Mouse (Mus musculus): ENCODE results near the gene Kcnh1. TPM values are rescaled to one million over a fixed set of nuclear protein-coding genes. Genes with fewer than 3 reads are reported as not detected.

Kcnh1 gene
- polyA plus RNA-seq, 1 experiment from 2014 or later = 0.40 TPM

GRCm38 (mm10) chr1:192537169-192537568 lies 346.6 kb downstream of the Kcnh1 start:
- Histone ChIP-seq H3K36me3 (ENCODE audit: control insufficient read depth, insufficient read depth, low read length) (no peaks in the 10 kb centered on the region), H3K4me1 (replicated peaks; ENCODE audit: control insufficient read depth, insufficient read depth, low read length) (no peaks in the 10 kb centered on the region), H3K4me2 (replicated peaks; ENCODE audit: low read depth, low read length) (no peak overlapping the region), H3K4me3 (ENCODE audit: low read depth, low read length) (no peak overlapping the region), H3K27me3 (ENCODE audit: control insufficient read depth, insufficient read depth, low read length) (no peaks in the 10 kb centered on the region), H3K27ac (ENCODE audit: low read depth, low read length) (no peak overlapping the region), H3K9me3 (ENCODE audit: control insufficient read depth, low read length) (no peaks in the 10 kb centered on the region), H3K9ac (ENCODE audit: low read depth, low read length) (no peak overlapping the region)
- ATAC-seq (ENCODE audit: low FRiP score) = no peak
- no peak for DNase-seq (ENCODE audit: low spot score)
- 72% methylated on average over 7 of the region's 7 CpGs for WGBS

GRCm38 (mm10) chr1:192542093-192542492 lies 351.5 kb downstream of the Kcnh1 start:
- 79% methylated on average over 2 of the region's 2 CpGs for WGBS
- Histone ChIP-seq H3K27ac (ENCODE audit: low read depth, low read length) (no peak overlapping the region), H3K9me3 (ENCODE audit: control insufficient read depth, low read length) (no peaks in the 10 kb centered on the region), H3K4me2 (replicated peaks; ENCODE audit: low read depth, low read length) (no peak overlapping the region), H3K4me1 (replicated peaks; ENCODE audit: control insufficient read depth, insufficient read depth, low read length) (no peaks in the 10 kb centered on the region; the same call in 1 of the 2 replicates), H3K4me3 (ENCODE audit: low read depth, low read length) (no peak overlapping the region), H3K27me3 (ENCODE audit: control insufficient read depth, insufficient read depth, low read length) (no peaks in the 10 kb centered on the region), H3K9ac (ENCODE audit: low read depth, low read length) (no peak overlapping the region), H3K36me3 (ENCODE audit: control insufficient read depth, insufficient read depth, low read length) (no peaks in the 10 kb centered on the region)
- DNase-seq (ENCODE audit: low spot score) (no peak), ATAC-seq (ENCODE audit: low FRiP score) (no peak)

- H3K9ac ChIP-seq (ENCODE audit: low read depth, low read length) = no peak overlapping the region
- no peak overlapping the region for H3K4me3 ChIP-seq (ENCODE audit: low read depth, low read length)
- ATAC-seq (ENCODE audit: low FRiP score) = no peak
- H3K9me3 ChIP-seq (ENCODE audit: control insufficient read depth, low read length) = no peaks in the 10 kb centered on the region
- H3K4me1 ChIP-seq (replicated peaks; ENCODE audit: control insufficient read depth, insufficient read depth, low read length) = no peaks in the 10 kb centered on the region; the same call in 1 of the 2 replicates
- H3K4me2 ChIP-seq (replicated peaks; ENCODE audit: low read depth, low read length) = no peak overlapping the region
- WGBS = 85% methylated on average over 4 of the region's 4 CpGs
- no peaks in the 10 kb centered on the region for H3K27me3 ChIP-seq (ENCODE audit: control insufficient read depth, insufficient read depth, low read length)
- no peak for DNase-seq (ENCODE audit: low spot score)
- no peak overlapping the region for H3K27ac ChIP-seq (ENCODE audit: low read depth, low read length)
- H3K36me3 ChIP-seq (ENCODE audit: control insufficient read depth, insufficient read depth, low read length) = no peaks in the 10 kb centered on the region
Observed at GRCm38 (mm10) chr1:192543686-192544085, 353.1 kb downstream of the Kcnh1 start.

- peak; percentile 65; the same call in 1 of the 2 replicates for ATAC-seq (ENCODE audit: low FRiP score)
- WGBS = 67% methylated on average over 9 of the region's 9 CpGs
- no peaks in the 10 kb centered on the region for H3K27me3 ChIP-seq (ENCODE audit: control insufficient read depth, insufficient read depth, low read length)
Observed at GRCm38 (mm10) chr1:192544091-192544490, 353.5 kb downstream of the Kcnh1 start.

GRCm38 (mm10) chr1:192544901-192545300 lies 354.3 kb downstream of the Kcnh1 start:
- no peak for ATAC-seq (ENCODE audit: low FRiP score)
- Histone ChIP-seq H3K9me3 (ENCODE audit: control insufficient read depth, low read length) (no peaks in the 10 kb centered on the region), H3K4me3 (ENCODE audit: low read depth, low read length) (no peak overlapping the region), H3K4me1 (replicated peaks; ENCODE audit: control insufficient read depth, insufficient read depth, low read length) (no peaks in the 10 kb centered on the region; the same call in 1 of the 2 replicates), H3K27me3 (ENCODE audit: control insufficient read depth, insufficient read depth, low read length) (no peaks in the 10 kb centered on the region), H3K9ac (ENCODE audit: low read depth, low read length) (no peak overlapping the region), H3K27ac (ENCODE audit: low read depth, low read length) (no peak overlapping the region), H3K4me2 (replicated peaks; ENCODE audit: low read depth, low read length) (no peak overlapping the region), H3K36me3 (ENCODE audit: control insufficient read depth, insufficient read depth, low read length) (no peaks in the 10 kb centered on the region)
- 50% methylated on average over 7 of the region's 7 CpGs for WGBS
- no peak for DNase-seq (ENCODE audit: low spot score)

More at GRCm38 (mm10) chr1:192544091-192544490, 353.5 kb downstream of the Kcnh1 start:
- Histone ChIP-seq H3K4me2 (replicated peaks; ENCODE audit: low read depth, low read length) (no peak overlapping the region), H3K4me1 (replicated peaks; ENCODE audit: control insufficient read depth, insufficient read depth, low read length) (no peaks in the 10 kb centered on the region; the same call in 1 of the 2 replicates), H3K36me3 (ENCODE audit: control insufficient read depth, insufficient read depth, low read length) (no peaks in the 10 kb centered on the region), H3K9ac (ENCODE audit: low read depth, low read length) (no peak overlapping the region; the same call in 1 of the 2 replicates), H3K9me3 (ENCODE audit: control insufficient read depth, low read length) (no peaks in the 10 kb centered on the region), H3K27ac (ENCODE audit: low read depth, low read length) (no peak overlapping the region), H3K4me3 (ENCODE audit: low read depth, low read length) (no peak overlapping the region)
- no peak for DNase-seq (ENCODE audit: low spot score)

- H3K27ac ChIP-seq (ENCODE audit: low read depth, low read length) = no peak overlapping the region
- 43% methylated on average over 1 of the region's 1 CpGs for WGBS
- H3K36me3 ChIP-seq (ENCODE audit: control insufficient read depth, insufficient read depth, low read length) = no peaks in the 10 kb centered on the region
- H3K4me1 ChIP-seq (replicated peaks; ENCODE audit: control insufficient read depth, insufficient read depth, low read length) = no peaks in the 10 kb centered on the region; the same call in 1 of the 2 replicates
- no peak overlapping the region for H3K4me2 ChIP-seq (replicated peaks; ENCODE audit: low read depth, low read length)
- H3K9me3 ChIP-seq (ENCODE audit: control insufficient read depth, low read length) = no peaks in the 10 kb centered on the region
- ATAC-seq (ENCODE audit: low FRiP score) (no peak), DNase-seq (ENCODE audit: low spot score) (no peak)
- no peak overlapping the region for H3K4me3 ChIP-seq (ENCODE audit: low read depth, low read length)
- H3K9ac ChIP-seq (ENCODE audit: low read depth, low read length) = no peak overlapping the region
- no peaks in the 10 kb centered on the region for H3K27me3 ChIP-seq (ENCODE audit: control insufficient read depth, insufficient read depth, low read length)
Observed at GRCm38 (mm10) chr1:192546843-192547242, 356.3 kb downstream of the Kcnh1 start.

GRCm38 (mm10) chr1:192550561-192550960 lies 360.0 kb downstream of the Kcnh1 start:
- Histone ChIP-seq H3K27ac (ENCODE audit: low read depth, low read length) (no peak overlapping the region), H3K9ac (ENCODE audit: low read depth, low read length) (no peak overlapping the region), H3K9me3 (ENCODE audit: control insufficient read depth, low read length) (no peaks in the 10 kb centered on the region), H3K4me2 (replicated peaks; ENCODE audit: low read depth, low read length) (no peak overlapping the region), H3K27me3 (ENCODE audit: control insufficient read depth, insufficient read depth, low read length) (no peaks in the 10 kb centered on the region), H3K4me3 (ENCODE audit: low read depth, low read length) (no peak overlapping the region), H3K36me3 (ENCODE audit: control insufficient read depth, insufficient read depth, low read length) (no peaks in the 10 kb centered on the region), H3K4me1 (replicated peaks; ENCODE audit: control insufficient read depth, insufficient read depth, low read length) (no peaks in the 10 kb centered on the region)
- 85% methylated on average over 3 of the region's 3 CpGs for WGBS
- no peak for ATAC-seq (ENCODE audit: low FRiP score)
- DNase-seq (ENCODE audit: low spot score) = no peak

- Histone ChIP-seq H3K27me3 (ENCODE audit: control insufficient read depth, insufficient read depth, low read length) (no peaks in the 10 kb centered on the region), H3K9me3 (ENCODE audit: control insufficient read depth, low read length) (no peaks in the 10 kb centered on the region), H3K36me3 (ENCODE audit: control insufficient read depth, insufficient read depth, low read length) (no peaks in the 10 kb centered on the region), H3K4me2 (replicated peaks; ENCODE audit: low read depth, low read length) (no peak overlapping the region), H3K9ac (ENCODE audit: low read depth, low read length) (no peak overlapping the region), H3K4me1 (replicated peaks; ENCODE audit: control insufficient read depth, insufficient read depth, low read length) (no peaks in the 10 kb centered on the region), H3K27ac (ENCODE audit: low read depth, low read length) (peak overlapping the region; percentile 42; the same call in 1 of the 2 replicates), H3K4me3 (ENCODE audit: low read depth, low read length) (no peak overlapping the region)
- DNase-seq (ENCODE audit: low spot score) (no peak), ATAC-seq (ENCODE audit: low FRiP score) (peak; percentile 67)
- WGBS = 64% methylated on average over 4 of the region's 4 CpGs
Observed at GRCm38 (mm10) chr1:192555516-192555915, 364.9 kb downstream of the Kcnh1 start.

GRCm38 (mm10) chr1:192557978-192558594 lies 367.5 kb downstream of the Kcnh1 start:
- no peaks in the 10 kb centered on the region for H3K36me3 ChIP-seq (ENCODE audit: control insufficient read depth, insufficient read depth, low read length)
- H3K9ac ChIP-seq (ENCODE audit: low read depth, low read length) = no peak overlapping the region
- peak; percentile 59 for DNase-seq (ENCODE audit: low spot score)
- H3K4me2 ChIP-seq (replicated peaks; ENCODE audit: low read depth, low read length) = no peak overlapping the region
- H3K27ac ChIP-seq (ENCODE audit: low read depth, low read length) = peak overlapping the region; percentile 51; the same call in 1 of the 2 replicates
- no peaks in the 10 kb centered on the region for H3K4me1 ChIP-seq (replicated peaks; ENCODE audit: control insufficient read depth, insufficient read depth, low read length)
- no peaks in the 10 kb centered on the region for H3K27me3 ChIP-seq (ENCODE audit: control insufficient read depth, insufficient read depth, low read length)
- 46% methylated on average over 5 of the region's 5 CpGs for WGBS
- no peaks in the 10 kb centered on the region for H3K9me3 ChIP-seq (ENCODE audit: control insufficient read depth, low read length)
- no peak overlapping the region for H3K4me3 ChIP-seq (ENCODE audit: low read depth, low read length)
- peak; percentile 77 for ATAC-seq (ENCODE audit: low FRiP score)

Data from hindbrain, embryonic 11.5 days (tissue).